Mouse (Mus musculus): ENCODE measurements around the gene Dnal1. TPM values are rescaled to one million over a fixed set of nuclear protein-coding genes. Genes with fewer than 3 reads are reported as not detected.

The Dnal1 gene
- polyA plus RNA-seq, 1 experiment from 2014 or later, result 3.1 TPM

DNA sequence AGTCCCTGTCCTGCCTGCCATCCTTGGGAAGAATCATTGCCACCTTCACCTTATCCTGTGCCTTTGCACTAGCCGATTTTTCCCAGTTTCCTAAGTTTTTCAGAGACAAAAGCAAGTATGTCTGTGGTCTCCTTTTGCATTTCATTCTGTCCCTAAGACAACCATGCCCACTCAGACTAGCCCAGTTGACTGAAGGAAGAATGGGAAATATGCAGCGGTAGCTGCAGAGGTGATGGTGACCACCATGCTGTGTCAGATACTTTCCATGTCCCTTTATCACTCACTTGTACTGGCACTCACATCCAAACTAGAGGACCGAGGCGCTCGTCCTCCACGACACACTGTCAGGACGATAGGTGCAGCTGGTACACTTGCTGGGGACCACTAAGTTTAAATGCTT lies 23.0 kb downstream of the Dnal1 start:
- Histone ChIP-seq H3K27me3 (replicated peaks; ENCODE audit: insufficient read depth, low read length) (no peaks in the 10 kb centered on the region), H3K4me3 (ENCODE audit: low read depth, low read length) (no peak overlapping the region), H3K36me3 (ENCODE audit: insufficient read depth, low read length) (0 out of 2 replicates have a peak, but pooled peaks cover 4% of the 10 kb centered on the region), H3K9me3 (ENCODE audit: low read length) (no peaks in the 10 kb centered on the region), H3K4me1 (ENCODE audit: insufficient read depth, low read depth, low read length) (no peaks in the 10 kb centered on the region), H3K9ac (replicated peaks; ENCODE audit: low read depth) (no peak overlapping the region), H3K4me2 (replicated peaks; ENCODE audit: low read depth, low read length) (no peak overlapping the region), H3K27ac (ENCODE audit: low read length) (no peak overlapping the region)
- DNase-seq (ENCODE audit: low spot score) (no peak), ATAC-seq (no peak)
- TF ChIP-seq CTCF (IDR thresholded peaks at IDR 0.05), result no peak
- TF ChIP-seq EP300 (IDR thresholded peaks at IDR 0.05), result no peak
- 89% methylated on average over 7 of the region's 7 CpGs for WGBS

DNA sequence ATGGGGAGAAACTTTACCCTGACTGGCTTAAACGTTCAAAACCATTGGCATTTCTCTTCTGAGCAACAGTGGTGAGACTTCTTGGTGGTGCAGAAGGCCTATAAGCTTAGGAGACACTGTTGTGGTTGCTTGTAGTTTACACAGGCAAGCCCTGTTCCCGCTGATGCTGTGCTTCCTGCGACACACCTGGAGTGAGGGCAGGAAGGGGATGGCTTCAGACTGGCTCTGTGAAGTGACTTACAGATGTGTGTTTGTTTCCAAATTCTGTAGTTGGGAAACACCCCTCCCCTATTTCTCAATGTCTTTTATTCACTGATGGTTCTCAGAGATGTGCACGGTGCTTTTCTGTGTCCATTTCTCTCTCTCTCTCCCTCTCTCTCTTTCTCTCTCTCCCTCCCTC lies 26.0 kb downstream of the Dnal1 start:
- DNase-seq (ENCODE audit: low spot score) (no peak), ATAC-seq (no peak)
- 0 out of 2 replicates have a peak, but pooled peaks cover 4% of the 10 kb centered on the region for H3K36me3 ChIP-seq (ENCODE audit: insufficient read depth, low read length)
- no peak for TF ChIP-seq CTCF (IDR thresholded peaks at IDR 0.05)
- TF ChIP-seq EP300 (IDR thresholded peaks at IDR 0.05), result no peak
- no peak overlapping the region for H3K27ac ChIP-seq (ENCODE audit: low read length)
- no peak overlapping the region for H3K4me2 ChIP-seq (replicated peaks; ENCODE audit: low read depth, low read length)
- WGBS, result 61% methylated on average over 4 of the region's 4 CpGs
- no peak overlapping the region for H3K4me3 ChIP-seq (ENCODE audit: low read depth, low read length)
- H3K4me1 ChIP-seq (ENCODE audit: insufficient read depth, low read depth, low read length), result no peaks in the 10 kb centered on the region
- H3K9ac ChIP-seq (replicated peaks; ENCODE audit: low read depth), result no peak overlapping the region
- no peaks in the 10 kb centered on the region for H3K27me3 ChIP-seq (replicated peaks; ENCODE audit: insufficient read depth, low read length)
- H3K9me3 ChIP-seq (ENCODE audit: low read length), result no peaks in the 10 kb centered on the region

DNA sequence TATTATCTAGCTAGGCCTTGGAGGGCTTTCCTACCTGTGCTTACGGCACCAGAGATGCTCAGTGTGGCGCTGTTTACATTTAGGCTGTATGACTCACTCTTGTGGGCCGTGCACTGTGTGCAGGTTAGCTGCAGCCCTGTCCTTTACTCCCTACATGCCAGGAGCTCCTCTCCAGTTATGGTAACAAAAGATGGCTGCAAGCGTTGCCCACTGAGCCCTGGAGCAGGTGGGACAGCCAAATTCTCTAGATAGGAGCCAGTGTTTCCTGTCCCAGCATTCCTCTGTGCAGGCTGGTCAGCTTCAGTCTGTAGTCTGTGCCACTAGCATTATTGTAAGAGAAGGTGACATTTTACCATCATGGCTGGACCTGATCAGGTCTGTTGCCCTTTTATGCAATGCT lies 27.1 kb downstream of the Dnal1 start:
- no peak overlapping the region for H3K9ac ChIP-seq (replicated peaks; ENCODE audit: low read depth)
- TF ChIP-seq EP300 (IDR thresholded peaks at IDR 0.05), result no peak
- H3K27ac ChIP-seq (ENCODE audit: low read length), result no peak overlapping the region
- no peak for ATAC-seq
- H3K9me3 ChIP-seq (ENCODE audit: low read length), result no peaks in the 10 kb centered on the region
- H3K36me3 ChIP-seq (ENCODE audit: insufficient read depth, low read length), result 0 out of 2 replicates have a peak, but pooled peaks cover 4% of the 10 kb centered on the region
- H3K4me2 ChIP-seq (replicated peaks; ENCODE audit: low read depth, low read length), result no peak overlapping the region
- no peak for DNase-seq (ENCODE audit: low spot score)
- no peak overlapping the region for H3K4me3 ChIP-seq (ENCODE audit: low read depth, low read length)
- no peaks in the 10 kb centered on the region for H3K4me1 ChIP-seq (ENCODE audit: insufficient read depth, low read depth, low read length)
- no peaks in the 10 kb centered on the region for H3K27me3 ChIP-seq (replicated peaks; ENCODE audit: insufficient read depth, low read length)
- WGBS, result 72% methylated on average over 4 of the region's 4 CpGs

DNA sequence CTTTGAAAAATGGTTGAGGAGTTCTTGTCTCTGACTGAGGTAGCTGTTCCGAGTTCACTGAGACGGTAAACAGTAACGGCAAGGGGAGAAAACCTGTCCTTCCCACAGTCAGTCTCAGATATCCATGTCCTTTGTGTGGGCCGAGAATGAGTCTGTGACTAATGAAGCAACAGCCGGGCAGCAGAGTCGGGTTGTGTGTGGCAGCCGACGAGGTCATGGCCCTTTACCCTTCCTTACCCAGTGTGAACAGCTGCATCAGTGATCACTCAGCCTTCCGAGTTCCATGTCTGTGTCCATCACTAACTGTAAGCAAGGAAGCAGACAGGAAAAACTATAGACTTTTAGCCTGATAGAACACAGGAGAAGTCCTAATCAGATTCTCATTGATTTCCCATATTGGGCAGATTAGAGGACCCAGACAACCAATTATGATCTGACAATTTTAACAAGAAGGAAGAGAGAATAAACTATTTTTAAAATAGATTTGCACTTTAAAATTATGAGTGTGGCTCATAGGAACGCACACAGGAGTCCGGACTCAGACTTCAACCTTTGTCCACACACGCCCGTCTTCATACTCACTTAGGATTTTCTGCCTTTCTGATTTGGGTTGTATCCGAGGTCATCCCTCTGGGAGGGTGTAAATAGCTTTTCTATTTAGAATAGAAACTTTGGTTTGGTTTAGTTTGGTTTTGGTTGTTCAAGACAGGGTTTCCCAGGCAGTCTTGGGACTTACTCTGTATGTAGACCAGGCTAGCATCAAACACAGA lies 28.3 kb downstream of the Dnal1 start:
- H3K9ac ChIP-seq (replicated peaks; ENCODE audit: low read depth), result no peak overlapping the region
- no peak for TF ChIP-seq EP300 (IDR thresholded peaks at IDR 0.05)
- no peak for TF ChIP-seq CTCF (IDR thresholded peaks at IDR 0.05)
- H3K4me1 ChIP-seq (ENCODE audit: insufficient read depth, low read depth, low read length), result no peaks in the 10 kb centered on the region
- 0 out of 2 replicates have a peak, but pooled peaks cover 4% of the 10 kb centered on the region for H3K36me3 ChIP-seq (ENCODE audit: insufficient read depth, low read length)
- WGBS, result 57% methylated on average over 14 of the region's 14 CpGs
- ATAC-seq, result no peak
- no peaks in the 10 kb centered on the region for H3K27me3 ChIP-seq (replicated peaks; ENCODE audit: insufficient read depth, low read length)
- H3K4me2 ChIP-seq (replicated peaks; ENCODE audit: low read depth, low read length), result no peak overlapping the region
- H3K4me3 ChIP-seq (ENCODE audit: low read depth, low read length), result no peak overlapping the region
- DNase-seq (ENCODE audit: low spot score), result no peak
- no peaks in the 10 kb centered on the region for H3K9me3 ChIP-seq (ENCODE audit: low read length)
- no peak overlapping the region for H3K27ac ChIP-seq (ENCODE audit: low read length)

DNA sequence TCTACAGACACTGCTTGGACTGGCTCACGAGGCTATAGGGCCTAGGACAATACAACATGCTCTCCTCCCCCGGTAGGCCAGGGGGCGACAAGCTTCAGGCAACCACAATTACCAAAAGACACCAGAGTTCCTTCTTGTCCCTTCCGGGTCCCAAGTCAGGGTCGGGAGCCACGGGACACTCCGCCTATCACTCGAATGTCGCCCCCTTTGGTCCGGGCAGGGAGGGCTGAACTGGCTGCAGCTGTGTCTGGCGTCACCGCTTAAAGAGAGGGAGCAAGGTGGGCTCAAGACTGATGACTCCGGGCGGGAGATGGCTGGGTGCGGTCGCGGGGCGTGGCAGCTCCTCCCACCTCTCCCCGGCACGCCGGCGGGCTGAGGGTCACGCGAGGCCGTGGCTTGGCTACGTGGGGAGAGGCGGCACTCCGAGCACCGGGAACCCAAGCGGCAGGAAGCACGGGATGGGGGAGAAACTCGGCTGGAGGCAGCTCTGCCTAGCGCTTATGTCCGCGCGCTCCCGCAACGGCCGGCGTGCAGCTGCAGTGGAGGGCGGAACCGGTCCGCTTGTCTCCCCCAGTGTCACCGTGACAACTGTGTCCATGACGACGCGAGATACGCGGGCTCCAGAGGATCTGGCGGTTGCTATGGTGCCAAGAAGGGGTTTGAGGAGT lies 33.9 kb downstream of the Dnal1 start, which contains the start of gene Pnma1:
TSS of gene Pnma1 (minus strand) at position 536 of the 668 bp plus-strand sequence.
- ATAC-seq (peak; percentile 84), DNase-seq (ENCODE audit: low spot score) (peak; percentile 72)
- peak within 1 kb of the TSS; percentile 73 for H3K4me2 ChIP-seq (replicated peaks; ENCODE audit: low read depth, low read length)
- 3% methylated on average over 48 of the region's 50 CpGs for WGBS
- no peak for TF ChIP-seq EP300 (IDR thresholded peaks at IDR 0.05)
- peak; percentile 73 for TF ChIP-seq CTCF (IDR thresholded peaks at IDR 0.05)
- H3K9ac ChIP-seq (replicated peaks; ENCODE audit: low read depth), result peak within 1 kb of the TSS; percentile 27; the same call in 1 of the 2 replicates
- peak within 1 kb of the TSS; percentile 32; the same call in 1 of the 2 replicates for H3K27ac ChIP-seq (ENCODE audit: low read length)
- peak within 1 kb of the TSS; percentile 35 for H3K4me3 ChIP-seq (ENCODE audit: low read depth, low read length)
- peaks cover 8% of the 10 kb centered on the region for H3K36me3 ChIP-seq (ENCODE audit: insufficient read depth, low read length)
- H3K9me3 ChIP-seq (ENCODE audit: low read length), result no peaks in the 10 kb centered on the region
- H3K4me1 ChIP-seq (ENCODE audit: insufficient read depth, low read depth, low read length), result no peaks in the 10 kb centered on the region; the same call in 1 of the 2 replicates
- H3K27me3 ChIP-seq (replicated peaks; ENCODE audit: insufficient read depth, low read length), result no peaks in the 10 kb centered on the region

DNA sequence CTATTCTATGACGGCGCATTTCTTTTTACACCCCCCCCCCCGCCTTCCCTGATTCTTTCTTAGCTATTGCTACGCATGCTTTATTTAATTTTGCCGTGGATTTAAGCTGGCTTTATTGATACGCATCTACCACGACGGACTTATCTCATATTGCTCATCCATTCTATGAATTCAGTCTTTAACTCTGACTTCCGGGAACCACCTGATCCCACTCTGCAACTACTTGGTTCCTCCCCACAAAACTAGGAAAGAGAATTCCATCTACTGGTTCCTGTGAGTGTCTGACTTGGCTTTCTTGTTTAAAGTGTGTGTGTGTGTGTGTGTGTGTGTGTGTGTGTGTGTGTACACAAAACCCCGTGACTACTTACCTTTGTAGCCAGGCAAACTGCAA lies 34.5 kb downstream of the Dnal1 start:
- TF ChIP-seq CTCF (IDR thresholded peaks at IDR 0.05) (no peak), EP300 (IDR thresholded peaks at IDR 0.05) (no peak)
- DNase-seq (ENCODE audit: low spot score) (peak; percentile 35), ATAC-seq (0 out of 2 replicates have a peak, but pooled peaks have one; percentile 10)
- Histone ChIP-seq H3K9ac (replicated peaks; ENCODE audit: low read depth) (peak overlapping the region; percentile 27; the same call in 1 of the 2 replicates), H3K27me3 (replicated peaks; ENCODE audit: insufficient read depth, low read length) (no peaks in the 10 kb centered on the region), H3K4me1 (ENCODE audit: insufficient read depth, low read depth, low read length) (no peaks in the 10 kb centered on the region; the same call in 1 of the 2 replicates), H3K4me2 (replicated peaks; ENCODE audit: low read depth, low read length) (peak overlapping the region; percentile 73), H3K9me3 (ENCODE audit: low read length) (no peaks in the 10 kb centered on the region), H3K4me3 (ENCODE audit: low read depth, low read length) (peak overlapping the region; percentile 35), H3K36me3 (ENCODE audit: insufficient read depth, low read length) (peaks cover 14% of the 10 kb centered on the region), H3K27ac (ENCODE audit: low read length) (no peak overlapping the region)
- 13% methylated on average over 10 of the region's 10 CpGs for WGBS
